Mouse (Mus musculus): ENCODE measurements around the gene Krtap3-3.
A peak's percentile ranks its signal among the peaks of the same experiment; 100 is the strongest.
"Not testable (repeated sequence)": the region's sequence is repeated elsewhere in the genome, so short reads cannot be mapped to it uniquely, and the experiment has no call there.

Krtap3-3 gene

GRCm38 (mm10) chr11:99550765-99551164, at the start of gene Krtap3-3:
Gene Krtap3-3 (minus strand): TSS chr11:99550865.
- DNase-seq (ENCODE audit: low spot score in 2 of 2), result no peak

- not testable (repeated sequence) for DNase-seq (ENCODE audit: low spot score in 2 of 2)
Observed at GRCm38 (mm10) chr11:99597742-99598141, 47.1 kb upstream of the Krtap3-3 start, which contains the start of gene Krtap9-3. Gene Krtap9-3 (minus strand): TSS chr11:99598105.

GRCm38 (mm10) chr11:99590981-99591380, 40.3 kb upstream of the Krtap3-3 start, which contains the start of gene Krtap1-3:
Gene Krtap1-3 (minus strand): TSS chr11:99591339.
- DNase-seq (ENCODE audit: low spot score in 2 of 2), result no peak

- no peak for DNase-seq (ENCODE audit: low spot score in 2 of 2)
Observed at GRCm38 (mm10) chr11:99585096-99585495, 34.4 kb upstream of the Krtap3-3 start.

GRCm38 (mm10) chr11:99583245-99583704, 32.6 kb upstream of the Krtap3-3 start, which contains the start of gene Krtap1-4:
Gene Krtap1-4 (minus strand): TSS chr11:99583654.
- no peak for DNase-seq (ENCODE audit: low spot score in 2 of 2)

GRCm38 (mm10) chr11:99581564-99581963, 30.9 kb upstream of the Krtap3-3 start:
- DNase-seq (ENCODE audit: low spot score in 2 of 2), result no peak

- DNase-seq (ENCODE audit: low spot score in 2 of 2), result no peak
Observed at GRCm38 (mm10) chr11:99581051-99581450, 30.4 kb upstream of the Krtap3-3 start.

GRCm38 (mm10) chr11:99580636-99581035, 30.0 kb upstream of the Krtap3-3 start, which contains the start of gene Krtap1-5:
Gene Krtap1-5 (minus strand): TSS chr11:99581016.
- DNase-seq (ENCODE audit: low spot score in 2 of 2), result no peak

GRCm38 (mm10) chr11:99574106-99574505, 23.4 kb upstream of the Krtap3-3 start:
- DNase-seq (ENCODE audit: low spot score in 2 of 2), result peak; percentile 16 to 61

- no peak for DNase-seq (ENCODE audit: low spot score in 2 of 2)
Observed at GRCm38 (mm10) chr11:99573164-99573563, 22.5 kb upstream of the Krtap3-3 start.

- DNase-seq (ENCODE audit: low spot score in 2 of 2), result no peak
Observed at GRCm38 (mm10) chr11:99566530-99566929, 15.9 kb upstream of the Krtap3-3 start, which contains the start of gene Krtap3-1. Gene Krtap3-1 (minus strand): TSS chr11:99566630.

GRCm38 (mm10) chr11:99562580-99562979, 11.9 kb upstream of the Krtap3-3 start:
- no peak for DNase-seq (ENCODE audit: low spot score in 2 of 2)

- DNase-seq (ENCODE audit: low spot score in 2 of 2), result no peak
Observed at GRCm38 (mm10) chr11:99559366-99559765, 8.7 kb upstream of the Krtap3-3 start, which contains the start of gene Gm11939. Gene Gm11939 (minus strand): TSS chr11:99559466.

GRCm38 (mm10) chr11:99557976-99558745, 7.5 kb upstream of the Krtap3-3 start:
- no peak for DNase-seq (ENCODE audit: low spot score in 2 of 2)

- DNase-seq (ENCODE audit: low spot score in 2 of 2), result no peak
Observed at GRCm38 (mm10) chr11:99556753-99557152, 6.1 kb upstream of the Krtap3-3 start, which contains the start of gene Krtap3-2. Gene Krtap3-2 (minus strand): TSS chr11:99556853.

- DNase-seq (ENCODE audit: low spot score in 2 of 2), result no peak
Observed at GRCm38 (mm10) chr11:99556195-99556594, 5.5 kb upstream of the Krtap3-3 start.

- DNase-seq (ENCODE audit: low spot score in 2 of 2), result no peak
Observed at GRCm38 (mm10) chr11:99547892-99548291, 2.8 kb downstream of the Krtap3-3 start.

GRCm38 (mm10) chr11:99539721-99540120, 10.9 kb downstream of the Krtap3-3 start:
- DNase-seq (ENCODE audit: low spot score in 2 of 2), result peak in 1 of 2 experiments; percentile 16

- DNase-seq (ENCODE audit: low spot score in 2 of 2), result no peak
Observed at GRCm38 (mm10) chr11:99521288-99521860, 29.3 kb downstream of the Krtap3-3 start, which contains the start of gene Krt39. Gene Krt39 (minus strand): TSS chr11:99521338.

- no peak for DNase-seq (ENCODE audit: low spot score in 2 of 2)
Observed at GRCm38 (mm10) chr11:99514098-99514497, 36.6 kb downstream of the Krtap3-3 start.

Data from spleen, postnatal 10 days (tissue).